Mouse (Mus musculus) MEL (cell line): ENCODE measurements around the gene Amh. TPM values are rescaled to one million over a fixed set of nuclear protein-coding genes. Genes with fewer than 3 reads are reported as not detected.

Source experiments
- DNase-seq: peaks from one replicate; pipeline ENCODE4 v3.0.0; 2011; ENCODE audit warnings: low read depth, low spot score
- H3K27ac ChIP-seq: 2 replicates; pipeline ENCODE4 v1.5.1; 2012; ENCODE audit warnings: low read depth, mild to moderate bottlenecking, control low read depth, low read length, moderate library complexity; ENCODE audit not compliant: control insufficient read depth
- H3K27me3 ChIP-seq, 2 experiments: fragments of 150-350 bp in 1 of 2; sonication (generic) in 1 of 2; 2 replicates each; pipeline ENCODE4 v1.6.1; 2012; ENCODE audit warnings: low read length in 2 of 2, mild to moderate bottlenecking in 2 of 2, improper control_type of control experiment in 1 of 2, moderate library complexity in 1 of 2; ENCODE audit not compliant: insufficient read depth in 2 of 2, control insufficient read depth in 1 of 2
- H3K36me3 ChIP-seq, 2 experiments: 2 replicates each; pipeline ENCODE4 v1.6.1; 2012 to 2014; ENCODE audit warnings: low read length in 2 of 2, improper control_type of control experiment in 1 of 2, inconsistent platforms in 1 of 2, mild to moderate bottlenecking in 1 of 2; ENCODE audit not compliant: insufficient read depth in 2 of 2, control insufficient read depth in 1 of 2
- H3K4me1 ChIP-seq, 2 experiments: fragments of 150-350 bp in 1 of 2; sonication (generic) in 1 of 2; 2 replicates each; pipeline ENCODE4 v1.6.1; 2012; ENCODE audit warnings: low read length in 2 of 2, improper control_type of control experiment in 1 of 2, mild to moderate bottlenecking in 1 of 2; ENCODE audit not compliant: insufficient read depth in 2 of 2, control insufficient read depth in 1 of 2
- H3K4me3 ChIP-seq, 2 experiments: fragments of 150-350 bp in 1 of 2; sonication (generic) in 1 of 2; 2 replicates each; pipeline ENCODE4 v1.5.1; 2012; ENCODE audit warnings: low read depth in 2 of 2, low read length in 2 of 2, mild to moderate bottlenecking in 2 of 2, moderate library complexity in 2 of 2, control low read depth in 1 of 2, improper control_type of control experiment in 1 of 2; ENCODE audit not compliant: control insufficient read depth in 1 of 2, insufficient read depth in 1 of 2
- H3K79me2 ChIP-seq: 2 replicates; pipeline ENCODE4 v1.6.1; 2012; ENCODE audit warnings: mild to moderate bottlenecking, low read length, moderate library complexity; ENCODE audit not compliant: control insufficient read depth, poor library complexity, insufficient read depth
- H3K9ac ChIP-seq: 2 replicates; pipeline ENCODE4 v1.6.1; 2012; ENCODE audit warnings: low read depth, mild to moderate bottlenecking, control low read depth, low read length, moderate library complexity; ENCODE audit not compliant: control insufficient read depth, poor library complexity, severe bottlenecking
- H3K9me3 ChIP-seq: fragments of 150-350 bp; sonication (generic); replicated peaks from 2 replicates; pipeline ENCODE4 v1.6.1; 2012; ENCODE audit warnings: mild to moderate bottlenecking, low read length, improper control_type of control experiment, moderate library complexity; ENCODE audit not compliant: insufficient read depth
- BHLHE40 ChIP-seq: IDR thresholded peaks from 2 replicates; pipeline ENCODE4 v1.6.1; 2012; ENCODE audit warnings: low read depth, mild to moderate bottlenecking, inconsistent platforms, low read length, improper control_type of control experiment, borderline replicate concordance
- CHD1 ChIP-seq: IDR thresholded peaks from 2 replicates; pipeline ENCODE4 v1.6.1; 2012; ENCODE audit warnings: low read depth, mild to moderate bottlenecking, inconsistent platforms, low read length, improper control_type of control experiment
- CTCF ChIP-seq, 3 experiments: IDR thresholded peaks in 2 of 3; conservative IDR thresholded peaks in 1 of 3; 2 replicates each; pipeline ENCODE4 v1.5.1; 2011 to 2012; ENCODE audit warnings: low read length in 3 of 3, low read depth in 2 of 3, mild to moderate bottlenecking in 2 of 3, improper control_type of control experiment in 1 of 3, inconsistent platforms in 1 of 3, mixed read lengths in 1 of 3, moderate library complexity in 1 of 3; ENCODE audit not compliant: control insufficient read depth in 1 of 3, insufficient read depth in 1 of 3, poor library complexity in 1 of 3, severe bottlenecking in 1 of 3
- GATA1 ChIP-seq: IDR thresholded peaks from 2 replicates; pipeline ENCODE4 v1.6.1; 2011; ENCODE audit warnings: low read depth, low read length, improper control_type of control experiment
- MAFK ChIP-seq: IDR thresholded peaks from 2 replicates; pipeline ENCODE4 v1.6.1; 2011; ENCODE audit warnings: low read depth, mild to moderate bottlenecking, low read length, improper control_type of control experiment, borderline replicate concordance
- MAX ChIP-seq: IDR thresholded peaks from 2 replicates; pipeline ENCODE4 v1.6.1; 2011; ENCODE audit warnings: low read length, improper control_type of control experiment
- MEF2A ChIP-seq: IDR thresholded peaks from 2 replicates; pipeline ENCODE4 v1.6.1; 2014; ENCODE audit warnings: low read depth, mild to moderate bottlenecking, inconsistent platforms, low read length, improper control_type of control experiment; ENCODE audit not compliant: poor library complexity, insufficient replicate concordance, severe bottlenecking; ENCODE audit errors: extremely low read depth
- MXI1 ChIP-seq: IDR thresholded peaks from 2 replicates; pipeline ENCODE4 v1.6.1; 2011; ENCODE audit warnings: mild to moderate bottlenecking, low read depth, low read length, improper control_type of control experiment
- POLR2AphosphoS5 ChIP-seq: IDR thresholded peaks from 2 replicates; pipeline ENCODE4 v1.6.1; 2012; ENCODE audit warnings: low read depth, borderline replicate concordance, mild to moderate bottlenecking, inconsistent platforms, low read length, moderate library complexity, mixed read lengths
- RAD21 ChIP-seq: IDR thresholded peaks from 2 replicates; pipeline ENCODE4 v1.6.1; 2011; ENCODE audit warnings: mild to moderate bottlenecking, low read depth, low read length, improper control_type of control experiment
- RCOR1 ChIP-seq: IDR thresholded peaks from 2 replicates; pipeline ENCODE4 v1.6.1; 2012; ENCODE audit warnings: low read depth, mild to moderate bottlenecking, inconsistent platforms, low read length, improper control_type of control experiment
- SMC3 ChIP-seq: IDR thresholded peaks from 2 replicates; pipeline ENCODE4 v1.6.1; 2011; ENCODE audit warnings: low read depth, low read length, improper control_type of control experiment
- TCF12 ChIP-seq: IDR thresholded peaks from 2 replicates; pipeline ENCODE4 v1.6.1; 2014; ENCODE audit warnings: low read depth, mild to moderate bottlenecking, inconsistent platforms, low read length, improper control_type of control experiment, moderate library complexity
- UBTF ChIP-seq: IDR thresholded peaks from 2 replicates; pipeline ENCODE4 v1.6.1; 2012; ENCODE audit warnings: low read depth, mild to moderate bottlenecking, inconsistent platforms, low read length, improper control_type of control experiment, moderate library complexity, borderline replicate concordance; ENCODE audit not compliant: insufficient read depth
- USF1 ChIP-seq: IDR thresholded peaks from 2 replicates; pipeline ENCODE4 v1.6.1; 2014; ENCODE audit warnings: low read depth, mild to moderate bottlenecking, inconsistent platforms, low read length, improper control_type of control experiment, moderate library complexity
- USF2 ChIP-seq, 2 experiments: IDR thresholded peaks; 2 replicates each; pipeline ENCODE4 v1.6.1; 2011 to 2012; ENCODE audit warnings: improper control_type of control experiment in 2 of 2, low read length in 2 of 2, borderline replicate concordance in 1 of 2, inconsistent platforms in 1 of 2, low read depth in 1 of 2, mild to moderate bottlenecking in 1 of 2; ENCODE audit not compliant: insufficient read depth in 1 of 2
- ZKSCAN1 ChIP-seq: IDR thresholded peaks from 2 replicates; pipeline ENCODE4 v1.6.1; 2012; ENCODE audit warnings: low read depth, mild to moderate bottlenecking, inconsistent platforms, low read length, improper control_type of control experiment, moderate library complexity
- ZNF384 ChIP-seq: IDR thresholded peaks from 2 replicates; pipeline ENCODE4 v1.6.1; 2012; ENCODE audit warnings: low read depth, mild to moderate bottlenecking, inconsistent platforms, low read length, improper control_type of control experiment
- polyA plus RNA-seq, 2 experiments: library from polyadenylated mRNA; stranded (reverse) in 1 of 2; unstranded in 1 of 2; fragments of >175 nt in 1 of 2; fragments of >200 nt in 1 of 2; gene quantifications; 2 replicates each; pipeline versions ENCODE4 v1.2.1 to v1.2.4; 2012; ENCODE audit warnings: low replicate concordance in 2 of 2, low read depth in 1 of 2; ENCODE audit not compliant: insufficient read length in 2 of 2, insufficient read depth in 1 of 2, missing spikeins in 1 of 2
- total RNA-seq: library from RNA; depleted of rRNA; stranded (reverse); fragments of 300-350 nt; gene quantifications from 2 replicates; pipeline ENCODE4 v1.2.3, GENCODE M21; 2012

Gene Amh
- total and polyA plus RNA-seq, 3 experiments: 0.42 to 1.1 TPM; not detected in 1

DNA sequence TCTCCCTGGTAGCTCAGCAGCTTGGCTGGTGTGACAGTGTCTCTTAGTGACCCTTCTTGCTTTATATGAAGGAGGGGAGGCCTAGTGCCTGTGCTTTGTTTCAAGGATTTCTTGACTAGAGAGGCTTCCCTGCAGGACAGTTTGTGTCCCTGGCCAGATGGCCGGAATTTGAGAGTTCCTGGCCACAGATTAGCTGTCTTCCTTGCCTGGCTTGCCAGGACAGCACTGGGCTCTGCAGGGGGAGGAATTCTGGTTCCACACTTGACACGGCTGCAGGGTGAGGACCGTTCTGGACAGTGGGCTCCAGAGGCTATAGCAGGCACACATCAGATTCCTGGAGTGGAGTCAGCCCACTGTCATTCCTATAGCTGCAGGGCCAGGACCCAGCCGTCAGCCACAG lies 29.3 kb upstream of the Amh start:
- H3K4me1 ChIP-seq: peaks cover 12 to 18% of the 10 kb centered on the region in 2 experiments
- H3K9ac ChIP-seq: no peak overlapping the region
- no peaks in the 10 kb centered on the region for H3K27me3 ChIP-seq
- no peak overlapping the region for H3K27ac ChIP-seq
- peaks cover 10 to 33% of the 10 kb centered on the region in 2 experiments for H3K36me3 ChIP-seq
- no peak for DNase-seq
- no peaks in the 10 kb centered on the region; the same call in 1 of the 2 replicates for H3K79me2 ChIP-seq
- H3K9me3 ChIP-seq: no peaks in the 10 kb centered on the region
- no peak overlapping the region for H3K4me3 ChIP-seq
- TF ChIP-seq MEF2A (no peak), CTCF (IDR thresholded peaks at IDR 0.05 in 2 of 3, conservative IDR thresholded peaks at IDR 0.05 in 1 of 3; ENCODE audit: control insufficient read depth in 1 of 3, insufficient read depth in 1 of 3, low read depth in 2 of 3, low read length in 3 of 3, poor library complexity in 1 of 3, severe bottlenecking in 1 of 3) (no peak), BHLHE40 (no peak), RAD21 (no peak)

DNA sequence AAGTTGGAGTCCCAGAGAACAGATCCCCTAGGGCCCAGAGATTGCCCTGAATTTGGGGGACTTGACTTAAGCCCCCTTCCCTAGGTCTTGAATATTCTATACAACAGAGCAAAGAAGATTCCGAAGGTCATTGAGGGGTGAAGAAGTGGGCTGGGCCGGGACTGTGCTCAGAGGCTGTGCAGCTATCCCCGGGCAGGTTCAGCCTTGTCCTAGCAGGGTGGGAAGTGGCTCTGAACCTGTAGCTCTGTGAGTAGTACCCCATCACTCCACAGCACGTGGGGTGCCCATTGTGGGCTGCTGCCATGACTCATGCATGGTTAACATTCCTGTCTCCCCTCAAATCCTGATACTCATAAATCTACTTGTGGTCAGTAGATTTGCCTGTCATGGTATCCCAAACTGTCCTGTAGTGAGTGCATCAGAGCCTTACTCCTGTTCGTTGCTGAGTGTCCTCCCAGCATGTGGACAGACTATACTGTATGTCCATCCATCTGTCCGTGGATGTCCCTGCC lies 28.6 kb upstream of the Amh start:
- H3K36me3 ChIP-seq: peaks cover 10 to 28% of the 10 kb centered on the region in 2 experiments
- no peak for DNase-seq
- H3K27ac ChIP-seq: no peak overlapping the region
- no peak overlapping the region for H3K4me3 ChIP-seq
- H3K9me3 ChIP-seq: no peaks in the 10 kb centered on the region
- TF ChIP-seq MAFK (no peak), UBTF (no peak), ZKSCAN1 (no peak), ZNF384 (no peak), GATA1 (no peak), MXI1 (no peak), SMC3 (no peak), USF1 (no peak), BHLHE40 (no peak), USF2 (IDR thresholded peaks at IDR 0.05; ENCODE audit: borderline replicate concordance in 1 of 2, insufficient read depth in 1 of 2, low read depth in 1 of 2, low read length in 2 of 2) (no peak), POLR2AphosphoS5 (no peak), RCOR1 (no peak), MAX (no peak), TCF12 (no peak), CHD1 (no peak)
- peaks cover 12 to 18% of the 10 kb centered on the region in 2 experiments for H3K4me1 ChIP-seq
- no peaks in the 10 kb centered on the region; the same call in 1 of the 2 replicates for H3K79me2 ChIP-seq
- no peak overlapping the region for H3K9ac ChIP-seq
- H3K27me3 ChIP-seq: no peaks in the 10 kb centered on the region
